Mouse (Mus musculus): ENCODE results near the gene Nppa. TPM values are rescaled to one million over a fixed set of nuclear protein-coding genes. Genes with fewer than 3 reads are reported as not detected.
A peak's percentile ranks its signal among the peaks of the same experiment; 100 is the strongest.

Nppa gene
- polyA plus RNA-seq, 1 experiment from 2014 or later, result 2.4 TPM

GRCm38 (mm10) chr4:148030506-148030905 is 30.0 kb downstream of the Nppa start:
- WGBS, result 89% methylated on average over 5 of the region's 5 CpGs
- H3K9ac ChIP-seq, result no peak overlapping the region
- DNase-seq (ENCODE audit: low spot score) (no peak), ATAC-seq (ENCODE audit: low FRiP score) (no peak)
- no peaks in the 10 kb centered on the region for H3K27me3 ChIP-seq (ENCODE audit: control insufficient read depth, insufficient read depth, low read length)
- H3K4me2 ChIP-seq (replicated peaks), result no peak overlapping the region
- peaks cover 89% of the 10 kb centered on the region for H3K36me3 ChIP-seq (replicated peaks; ENCODE audit: control insufficient read depth, insufficient read depth)
- no peak overlapping the region for H3K27ac ChIP-seq
- no peaks in the 10 kb centered on the region for H3K9me3 ChIP-seq (ENCODE audit: control insufficient read depth, low read length)
- H3K4me3 ChIP-seq (replicated peaks; ENCODE audit: low read length), result no peak overlapping the region
- H3K4me1 ChIP-seq (replicated peaks; ENCODE audit: control insufficient read depth, insufficient read depth, low read length), result no peaks in the 10 kb centered on the region; the same call in 1 of the 2 replicates

GRCm38 (mm10) chr4:148033858-148034410 is 33.4 kb downstream of the Nppa start:
- Histone ChIP-seq H3K36me3 (replicated peaks; ENCODE audit: control insufficient read depth, insufficient read depth) (peaks cover 72% of the 10 kb centered on the region), H3K4me1 (replicated peaks; ENCODE audit: control insufficient read depth, insufficient read depth, low read length) (peaks cover 11% of the 10 kb centered on the region), H3K27me3 (ENCODE audit: control insufficient read depth, insufficient read depth, low read length) (no peaks in the 10 kb centered on the region), H3K27ac (no peak overlapping the region), H3K4me3 (replicated peaks; ENCODE audit: low read length) (no peak overlapping the region), H3K9ac (no peak overlapping the region), H3K9me3 (ENCODE audit: control insufficient read depth, low read length) (no peaks in the 10 kb centered on the region), H3K4me2 (replicated peaks) (no peak overlapping the region)
- ATAC-seq (ENCODE audit: low FRiP score) (no peak), DNase-seq (ENCODE audit: low spot score) (no peak)
- WGBS, result 61% methylated on average over 7 of the region's 7 CpGs

GRCm38 (mm10) chr4:148035440-148035839 is 34.9 kb downstream of the Nppa start:
- Histone ChIP-seq H3K9me3 (ENCODE audit: control insufficient read depth, low read length) (no peaks in the 10 kb centered on the region), H3K4me1 (replicated peaks; ENCODE audit: control insufficient read depth, insufficient read depth, low read length) (peaks cover 23% of the 10 kb centered on the region), H3K36me3 (replicated peaks; ENCODE audit: control insufficient read depth, insufficient read depth) (peaks cover 59% of the 10 kb centered on the region), H3K9ac (no peak overlapping the region), H3K27ac (no peak overlapping the region), H3K4me2 (replicated peaks) (no peak overlapping the region), H3K27me3 (ENCODE audit: control insufficient read depth, insufficient read depth, low read length) (no peaks in the 10 kb centered on the region), H3K4me3 (replicated peaks; ENCODE audit: low read length) (no peak overlapping the region)
- ATAC-seq (ENCODE audit: low FRiP score), result no peak
- no peak for DNase-seq (ENCODE audit: low spot score)
- WGBS, result 90% methylated on average over 3 of the region's 3 CpGs

- peaks cover 50% of the 10 kb centered on the region for H3K4me1 ChIP-seq (replicated peaks; ENCODE audit: control insufficient read depth, insufficient read depth, low read length)
- no peaks in the 10 kb centered on the region for H3K27me3 ChIP-seq (ENCODE audit: control insufficient read depth, insufficient read depth, low read length)
- H3K4me2 ChIP-seq (replicated peaks), result peak overlapping the region; percentile 72
- DNase-seq (ENCODE audit: low spot score), result peak; percentile 31
- peak overlapping the region; percentile 93 for H3K27ac ChIP-seq
- H3K9ac ChIP-seq, result peak overlapping the region; percentile 74
- WGBS, result 6% methylated on average over 26 of the region's 26 CpGs
- peak overlapping the region; percentile 83 for H3K4me3 ChIP-seq (replicated peaks; ENCODE audit: low read length)
- H3K36me3 ChIP-seq (replicated peaks; ENCODE audit: control insufficient read depth, insufficient read depth), result peaks cover 33% of the 10 kb centered on the region
- no peaks in the 10 kb centered on the region for H3K9me3 ChIP-seq (ENCODE audit: control insufficient read depth, low read length)
- no peak for ATAC-seq (ENCODE audit: low FRiP score)
Measured at GRCm38 (mm10) chr4:148038079-148038599, 37.6 kb downstream of the Nppa start.

GRCm38 (mm10) chr4:148038600-148039253 is 38.2 kb downstream of the Nppa start, which contains the start of the genes Clcn6 and Mthfr:
Clcn6 (minus strand) TSS chr4:148038821.
Mthfr (plus strand) TSS chr4:148039077.
- Histone ChIP-seq H3K4me3 (replicated peaks; ENCODE audit: low read length) (peak within 1 kb of the TSS; percentile 83), H3K9ac (peak within 1 kb of the TSS; percentile 74), H3K4me2 (replicated peaks) (peak within 1 kb of the TSS; percentile 85), H3K27me3 (ENCODE audit: control insufficient read depth, insufficient read depth, low read length) (no peaks in the 10 kb centered on the region), H3K36me3 (replicated peaks; ENCODE audit: control insufficient read depth, insufficient read depth) (peaks cover 28% of the 10 kb centered on the region), H3K9me3 (ENCODE audit: control insufficient read depth, low read length) (no peaks in the 10 kb centered on the region), H3K4me1 (replicated peaks; ENCODE audit: control insufficient read depth, insufficient read depth, low read length) (peaks cover 52% of the 10 kb centered on the region), H3K27ac (peak within 1 kb of the TSS; percentile 93)
- DNase-seq (ENCODE audit: low spot score) (peak; percentile 99), ATAC-seq (ENCODE audit: low FRiP score) (peak; percentile 94)
- WGBS, result under 1% methylated on average over 51 of the region's 54 CpGs

- peak overlapping the region; percentile 83 for H3K4me3 ChIP-seq (replicated peaks; ENCODE audit: low read length)
- peaks cover 52% of the 10 kb centered on the region for H3K4me1 ChIP-seq (replicated peaks; ENCODE audit: control insufficient read depth, insufficient read depth, low read length)
- H3K9ac ChIP-seq, result peak overlapping the region; percentile 74
- H3K4me2 ChIP-seq (replicated peaks), result peak overlapping the region; percentile 85
- DNase-seq (ENCODE audit: low spot score) (no peak), ATAC-seq (ENCODE audit: low FRiP score) (no peak)
- H3K27me3 ChIP-seq (ENCODE audit: control insufficient read depth, insufficient read depth, low read length), result no peaks in the 10 kb centered on the region
- WGBS, result 20% methylated on average over 19 of the region's 19 CpGs
- peaks cover 33% of the 10 kb centered on the region for H3K36me3 ChIP-seq (replicated peaks; ENCODE audit: control insufficient read depth, insufficient read depth)
- H3K9me3 ChIP-seq (ENCODE audit: control insufficient read depth, low read length), result no peaks in the 10 kb centered on the region
- peak overlapping the region; percentile 93 for H3K27ac ChIP-seq
Measured at GRCm38 (mm10) chr4:148039254-148040028, 38.9 kb downstream of the Nppa start.

- DNase-seq (ENCODE audit: low spot score) (no peak), ATAC-seq (ENCODE audit: low FRiP score) (no peak)
- Histone ChIP-seq H3K4me3 (replicated peaks; ENCODE audit: low read length) (peak overlapping the region; percentile 83), H3K4me2 (replicated peaks) (peak overlapping the region; percentile 85), H3K36me3 (replicated peaks; ENCODE audit: control insufficient read depth, insufficient read depth) (peaks cover 34% of the 10 kb centered on the region), H3K9ac (peak overlapping the region; percentile 73), H3K27ac (peak overlapping the region; percentile 93), H3K27me3 (ENCODE audit: control insufficient read depth, insufficient read depth, low read length) (no peaks in the 10 kb centered on the region), H3K9me3 (ENCODE audit: control insufficient read depth, low read length) (no peaks in the 10 kb centered on the region), H3K4me1 (replicated peaks; ENCODE audit: control insufficient read depth, insufficient read depth, low read length) (peaks cover 52% of the 10 kb centered on the region)
- WGBS, result 65% methylated on average over 15 of the region's 15 CpGs
Measured at GRCm38 (mm10) chr4:148040029-148040830, 39.7 kb downstream of the Nppa start.

GRCm38 (mm10) chr4:148040933-148041610 is 40.5 kb downstream of the Nppa start:
- Histone ChIP-seq H3K4me2 (replicated peaks) (peak overlapping the region; percentile 85), H3K9me3 (ENCODE audit: control insufficient read depth, low read length) (no peaks in the 10 kb centered on the region), H3K4me1 (replicated peaks; ENCODE audit: control insufficient read depth, insufficient read depth, low read length) (peaks cover 52% of the 10 kb centered on the region), H3K9ac (peak overlapping the region; percentile 73), H3K27me3 (ENCODE audit: control insufficient read depth, insufficient read depth, low read length) (no peaks in the 10 kb centered on the region), H3K4me3 (replicated peaks; ENCODE audit: low read length) (peak overlapping the region; percentile 83), H3K27ac (peak overlapping the region; percentile 83), H3K36me3 (replicated peaks; ENCODE audit: control insufficient read depth, insufficient read depth) (peaks cover 37% of the 10 kb centered on the region)
- DNase-seq (ENCODE audit: low spot score) (peak; percentile 54), ATAC-seq (ENCODE audit: low FRiP score) (no peak)
- under 1% methylated on average over 19 of the region's 19 CpGs for WGBS

Data from hindbrain, embryonic 14.5 days (tissue).